Mouse (Mus musculus): Measurements from ENCODE around the gene Pbx2.

GRCm38 (mm10) chr17:34624981-34625380 is 33.9 kb downstream of the Pbx2 start:
- TF ChIP-seq POLR2A (IDR thresholded peaks at IDR 0.05; ENCODE audit: borderline replicate concordance, extremely low read depth, low read depth, low read length) (no peak), CTCF (IDR thresholded peaks at IDR 0.05; ENCODE audit: insufficient read depth, low read length) (no peak)

Measured in lung, adult 2 months (tissue).